Mouse (Mus musculus): ENCODE measurements around the gene Get4. TPM values are rescaled to one million over a fixed set of nuclear protein-coding genes. Genes with fewer than 3 reads are reported as not detected.
A peak's percentile ranks its signal among the peaks of the same experiment; 100 is the strongest.

Get4 gene
- total and polyA plus RNA-seq, 3 experiments, result 91.4 to 140 (median 96.4) TPM

GRCm38 (mm10) chr5:139232083-139232482 is 20.0 kb upstream of the Get4 start:
- Histone ChIP-seq H3K4me2 (ENCODE audit: insufficient read depth, low read depth, poor library complexity, severe bottlenecking) (no peak overlapping the region), H3K27ac (ENCODE audit: insufficient read depth, low read depth) (no peak overlapping the region), H3K9ac (ENCODE audit: insufficient read depth, low read depth) (no peak overlapping the region), H3K4me3 (replicated peaks in 1 of 3; ENCODE audit: low read depth in 2 of 3, low read length in 2 of 3, poor library complexity in 1 of 3) (no peak overlapping the region), H3K4me1 (ENCODE audit: control insufficient read depth in 1 of 2, insufficient read depth in 2 of 2) (peaks cover 9 to 66% of the 10 kb centered on the region in 2 experiments), H3K79me2 (replicated peaks; ENCODE audit: control insufficient read depth, extremely low read depth, insufficient read depth, poor library complexity, severe bottlenecking) (0 out of 2 replicates have a peak, but pooled peaks cover 2% of the 10 kb centered on the region), H3K9me3 (replicated peaks; ENCODE audit: low read length) (no peaks in the 10 kb centered on the region), H3K36me3 (replicated peaks in 1 of 2; ENCODE audit: control insufficient read depth in 1 of 2, insufficient read depth in 1 of 2, low read length in 1 of 2) (peaks cover 37 to 66% of the 10 kb centered on the region in 2 experiments), H3K27me3 (replicated peaks) (no peaks in the 10 kb centered on the region)
- in situ Hi-C loops (cut with MboI; ENCODE audit: low pct_ligation_motif_present, low pct_unique_long_range_greater_than_20kb, low sequenced_read_pairs), result no loop called here
- DNase-seq (ENCODE audit: extremely low read depth), result no peak
- no peak for TF ChIP-seq PAX5 (IDR thresholded peaks at IDR 0.05; ENCODE audit: low read length)
- dilution Hi-C loops (cut with MboI; ENCODE audit: extremely low pct_ligation_motif_present, extremely low pct_unique_long_range_greater_than_20kb, low sequenced_read_pairs), result no loop called here

- Histone ChIP-seq H3K4me1 (ENCODE audit: control insufficient read depth in 1 of 2, insufficient read depth in 2 of 2) (peaks cover 9 to 83% of the 10 kb centered on the region in 2 experiments), H3K9me3 (replicated peaks; ENCODE audit: low read length) (no peaks in the 10 kb centered on the region), H3K27me3 (replicated peaks) (no peaks in the 10 kb centered on the region), H3K36me3 (replicated peaks in 1 of 2; ENCODE audit: control insufficient read depth in 1 of 2, insufficient read depth in 1 of 2, low read length in 1 of 2) (peaks cover 37 to 71% of the 10 kb centered on the region in 2 experiments), H3K79me2 (replicated peaks; ENCODE audit: control insufficient read depth, extremely low read depth, insufficient read depth, poor library complexity, severe bottlenecking) (0 out of 2 replicates have a peak, but pooled peaks cover 2% of the 10 kb centered on the region), H3K27ac (ENCODE audit: insufficient read depth, low read depth) (no peak overlapping the region), H3K9ac (ENCODE audit: insufficient read depth, low read depth) (no peak overlapping the region), H3K4me2 (ENCODE audit: insufficient read depth, low read depth, poor library complexity, severe bottlenecking) (no peak overlapping the region), H3K4me3 (replicated peaks in 1 of 3; ENCODE audit: low read depth in 2 of 3, low read length in 2 of 3, poor library complexity in 1 of 3) (no peak overlapping the region)
- TF ChIP-seq UBTF (IDR thresholded peaks at IDR 0.05; ENCODE audit: low read depth, low read length) (no peak), BHLHE40 (IDR thresholded peaks at IDR 0.05; ENCODE audit: low read depth, low read length) (peak; percentile 68), CHD1 (IDR thresholded peaks at IDR 0.05; ENCODE audit: low read depth, low read length) (no peak), RAD21 (IDR thresholded peaks at IDR 0.05; ENCODE audit: low read depth, low read length) (no peak), ETS1 (conservative IDR thresholded peaks at IDR 0.05; ENCODE audit: low read depth, low read length) (peak; percentile 56; the same call in 1 of the 2 replicates), MAZ (IDR thresholded peaks at IDR 0.05; ENCODE audit: low read depth, low read length) (no peak), ZMIZ1 (IDR thresholded peaks at IDR 0.05; ENCODE audit: low read depth, low read length) (no peak), PAX5 (IDR thresholded peaks at IDR 0.05; ENCODE audit: low read length) (no peak), USF1 (IDR thresholded peaks at IDR 0.05; ENCODE audit: low read depth, low read length) (no peak), CHD2 (IDR thresholded peaks at IDR 0.05; ENCODE audit: low read length) (no peak), MYC (IDR thresholded peaks at IDR 0.05; ENCODE audit: low read depth, low read length) (0 out of 2 replicates have a peak, but pooled peaks have one; percentile 23)
- peak; percentile 27 for DNase-seq (ENCODE audit: extremely low read depth)
- in situ Hi-C loops (cut with MboI; ENCODE audit: low pct_ligation_motif_present, low pct_unique_long_range_greater_than_20kb, low sequenced_read_pairs) (no loop called here), dilution Hi-C loops (cut with MboI; ENCODE audit: extremely low pct_ligation_motif_present, extremely low pct_unique_long_range_greater_than_20kb, low sequenced_read_pairs) (no loop called here)
Measured at GRCm38 (mm10) chr5:139234423-139234822, 17.7 kb upstream of the Get4 start.

GRCm38 (mm10) chr5:139237436-139237835 is 14.7 kb upstream of the Get4 start:
- 0 out of 2 replicates have a peak, but pooled peaks cover under 1% of the 10 kb centered on the region for H3K79me2 ChIP-seq (replicated peaks; ENCODE audit: control insufficient read depth, extremely low read depth, insufficient read depth, poor library complexity, severe bottlenecking)
- dilution Hi-C loops (cut with MboI; ENCODE audit: extremely low pct_ligation_motif_present, extremely low pct_unique_long_range_greater_than_20kb, low sequenced_read_pairs), result no loop called here

More at GRCm38 (mm10) chr5:139237436-139237835, 14.7 kb upstream of the Get4 start:
- DNase-seq (ENCODE audit: extremely low read depth), result peak; percentile 58
- H3K9ac ChIP-seq (ENCODE audit: insufficient read depth, low read depth), result no peak overlapping the region
- H3K36me3 ChIP-seq (replicated peaks in 1 of 2; ENCODE audit: control insufficient read depth in 1 of 2, insufficient read depth in 1 of 2, low read length in 1 of 2), result peaks cover 51 to 88% of the 10 kb centered on the region in 2 experiments
- H3K4me3 ChIP-seq (replicated peaks in 1 of 3; ENCODE audit: low read depth in 2 of 3, low read length in 2 of 3, poor library complexity in 1 of 3), result no peak overlapping the region
- in situ Hi-C loops (cut with MboI; ENCODE audit: low pct_ligation_motif_present, low pct_unique_long_range_greater_than_20kb, low sequenced_read_pairs), result no loop called here
- H3K4me1 ChIP-seq (ENCODE audit: control insufficient read depth in 1 of 2, insufficient read depth in 2 of 2), result peaks cover 5 to 68% of the 10 kb centered on the region in 2 experiments
- H3K27ac ChIP-seq (ENCODE audit: insufficient read depth, low read depth), result no peak overlapping the region
- no peak overlapping the region for H3K4me2 ChIP-seq (ENCODE audit: insufficient read depth, low read depth, poor library complexity, severe bottlenecking)
- no peaks in the 10 kb centered on the region for H3K9me3 ChIP-seq (replicated peaks; ENCODE audit: low read length)
- peak; percentile 42; the same call in 1 of the 2 replicates for TF ChIP-seq ETS1 (conservative IDR thresholded peaks at IDR 0.05; ENCODE audit: low read depth, low read length)
- TF ChIP-seq BHLHE40 (IDR thresholded peaks at IDR 0.05; ENCODE audit: low read depth, low read length), result peak; percentile 77
- TF ChIP-seq IRF4 (IDR thresholded peaks at IDR 0.05; ENCODE audit: low read depth, low read length), result no peak
- no peak for TF ChIP-seq JUND (conservative IDR thresholded peaks at IDR 0.05; ENCODE audit: low read depth, low read length)
- no peaks in the 10 kb centered on the region for H3K27me3 ChIP-seq (replicated peaks)
